Mouse (Mus musculus): ENCODE data around the gene Ptger4. TPM values are rescaled to one million over a fixed set of nuclear protein-coding genes. Genes with fewer than 3 reads are reported as not detected.
A peak's percentile ranks its signal among the peaks of the same experiment; 100 is the strongest.

Ptger4 gene
- polyA plus RNA-seq, 1 experiment from 2014 or later, result 4.6 TPM

GRCm38 (mm10) chr15:5193833-5194232, 50.2 kb downstream of the Ptger4 start:
- no peak overlapping the region for H3K4me3 ChIP-seq
- 0 out of 2 replicates have a peak, but pooled peaks cover 4% of the 10 kb centered on the region for H3K4me1 ChIP-seq
- 60% methylated on average over 3 of the region's 3 CpGs for WGBS
- no peak for ATAC-seq (ENCODE audit: insufficient number of reproducible peaks, insufficient read depth, low FRiP score, low TSS enrichment, low read depth)
- H3K27ac ChIP-seq, result no peak overlapping the region
- no peaks in the 10 kb centered on the region for H3K9me3 ChIP-seq
- no peak overlapping the region for H3K9ac ChIP-seq
- H3K4me2 ChIP-seq, result no peak overlapping the region
- no peaks in the 10 kb centered on the region for H3K27me3 ChIP-seq
- peaks cover 40% of the 10 kb centered on the region for H3K36me3 ChIP-seq

- peaks cover 31% of the 10 kb centered on the region for H3K36me3 ChIP-seq
- no peaks in the 10 kb centered on the region for H3K9me3 ChIP-seq
- H3K27ac ChIP-seq, result no peak overlapping the region
- 79% methylated on average over 10 of the region's 10 CpGs for WGBS
- no peak overlapping the region for H3K4me3 ChIP-seq
- H3K4me1 ChIP-seq, result peaks cover 15% of the 10 kb centered on the region
- no peaks in the 10 kb centered on the region for H3K27me3 ChIP-seq
- ATAC-seq (ENCODE audit: insufficient number of reproducible peaks, insufficient read depth, low FRiP score, low TSS enrichment, low read depth), result no peak
- H3K4me2 ChIP-seq, result no peak overlapping the region
- no peak overlapping the region for H3K9ac ChIP-seq
These were observed 54.4 kb downstream of the Ptger4 start for GRCm38 (mm10) chr15:5189504-5190093.

- H3K4me2 ChIP-seq, result no peak overlapping the region
- peaks cover 23% of the 10 kb centered on the region for H3K36me3 ChIP-seq
- no peak overlapping the region for H3K9ac ChIP-seq
- no peak overlapping the region for H3K27ac ChIP-seq
- no peak overlapping the region for H3K4me3 ChIP-seq
- H3K9me3 ChIP-seq, result no peaks in the 10 kb centered on the region
- H3K27me3 ChIP-seq, result no peaks in the 10 kb centered on the region
- 95% methylated on average over 1 of the region's 1 CpGs for WGBS
- ATAC-seq (ENCODE audit: insufficient number of reproducible peaks, insufficient read depth, low FRiP score, low TSS enrichment, low read depth), result no peak
- peaks cover 19% of the 10 kb centered on the region for H3K4me1 ChIP-seq
These were observed 56.0 kb downstream of the Ptger4 start for GRCm38 (mm10) chr15:5188029-5188428.

GRCm38 (mm10) chr15:5187116-5187515, 56.9 kb downstream of the Ptger4 start:
- Histone ChIP-seq H3K4me2 (no peak overlapping the region), H3K4me1 (peaks cover 16% of the 10 kb centered on the region), H3K27me3 (no peaks in the 10 kb centered on the region), H3K9ac (no peak overlapping the region), H3K27ac (no peak overlapping the region), H3K4me3 (no peak overlapping the region), H3K36me3 (peaks cover 23% of the 10 kb centered on the region), H3K9me3 (no peaks in the 10 kb centered on the region)
- 51% methylated on average over 4 of the region's 4 CpGs for WGBS
- ATAC-seq (ENCODE audit: insufficient number of reproducible peaks, insufficient read depth, low FRiP score, low TSS enrichment, low read depth), result no peak

GRCm38 (mm10) chr15:5186293-5186675, 57.7 kb downstream of the Ptger4 start:
- H3K9me3 ChIP-seq, result no peaks in the 10 kb centered on the region
- H3K27ac ChIP-seq, result no peak overlapping the region
- peak overlapping the region; percentile 68 for H3K4me2 ChIP-seq

GRCm38 (mm10) chr15:5185366-5186292, 58.4 kb downstream of the Ptger4 start, which contains the start of gene Ttc33:
Gene Ttc33 (plus strand): TSS chr15:5185525.
- Histone ChIP-seq H3K9me3 (no peaks in the 10 kb centered on the region), H3K36me3 (peaks cover 11% of the 10 kb centered on the region), H3K27me3 (no peaks in the 10 kb centered on the region), H3K4me3 (peak within 1 kb of the TSS; percentile 92), H3K27ac (peak within 1 kb of the TSS; percentile 88), H3K4me2 (peak within 1 kb of the TSS; percentile 68), H3K9ac (peak within 1 kb of the TSS; percentile 86), H3K4me1 (peaks cover 16% of the 10 kb centered on the region)
- under 1% methylated on average over 55 of the region's 55 CpGs for WGBS
- peak; percentile 77 for ATAC-seq (ENCODE audit: insufficient number of reproducible peaks, insufficient read depth, low FRiP score, low TSS enrichment, low read depth)

More at GRCm38 (mm10) chr15:5186293-5186675, 57.7 kb downstream of the Ptger4 start:
- Histone ChIP-seq H3K36me3 (peaks cover 16% of the 10 kb centered on the region), H3K9ac (peak overlapping the region; percentile 86), H3K27me3 (no peaks in the 10 kb centered on the region), H3K4me3 (peak overlapping the region; percentile 92), H3K4me1 (peaks cover 16% of the 10 kb centered on the region)
- ATAC-seq (ENCODE audit: insufficient number of reproducible peaks, insufficient read depth, low FRiP score, low TSS enrichment, low read depth), result no peak
- WGBS, result 32% methylated on average over 10 of the region's 10 CpGs

GRCm38 (mm10) chr15:5184668-5185330, 59.2 kb downstream of the Ptger4 start:
- Histone ChIP-seq H3K4me1 (peaks cover 16% of the 10 kb centered on the region), H3K4me2 (peak overlapping the region; percentile 68), H3K27me3 (no peaks in the 10 kb centered on the region), H3K9me3 (no peaks in the 10 kb centered on the region), H3K27ac (peak overlapping the region; percentile 88), H3K36me3 (peaks cover 6% of the 10 kb centered on the region), H3K9ac (peak overlapping the region; percentile 86), H3K4me3 (peak overlapping the region; percentile 92)
- ATAC-seq (ENCODE audit: insufficient number of reproducible peaks, insufficient read depth, low FRiP score, low TSS enrichment, low read depth), result 0 out of 2 replicates have a peak, but pooled peaks have one; percentile 4
- 35% methylated on average over 11 of the region's 11 CpGs for WGBS

- H3K9me3 ChIP-seq, result no peaks in the 10 kb centered on the region
- H3K4me3 ChIP-seq, result no peak overlapping the region
- no peaks in the 10 kb centered on the region for H3K27me3 ChIP-seq
- ATAC-seq (ENCODE audit: insufficient number of reproducible peaks, insufficient read depth, low FRiP score, low TSS enrichment, low read depth), result no peak
- WGBS, result 83% methylated on average over 12 of the region's 12 CpGs
- H3K9ac ChIP-seq, result no peak overlapping the region
- H3K36me3 ChIP-seq, result peaks cover 75% of the 10 kb centered on the region
- no peak overlapping the region for H3K4me2 ChIP-seq
- no peaks in the 10 kb centered on the region for H3K4me1 ChIP-seq
- H3K27ac ChIP-seq, result no peak overlapping the region
These were observed 70.7 kb downstream of the Ptger4 start for GRCm38 (mm10) chr15:5173217-5173820.

- Histone ChIP-seq H3K4me3 (no peak overlapping the region), H3K4me1 (no peaks in the 10 kb centered on the region), H3K9me3 (no peaks in the 10 kb centered on the region), H3K4me2 (no peak overlapping the region), H3K27me3 (no peaks in the 10 kb centered on the region), H3K36me3 (peaks cover 67% of the 10 kb centered on the region), H3K27ac (no peak overlapping the region), H3K9ac (no peak overlapping the region)
- no peak for ATAC-seq (ENCODE audit: insufficient number of reproducible peaks, insufficient read depth, low FRiP score, low TSS enrichment, low read depth)
- WGBS, result 84% methylated on average over 12 of the region's 12 CpGs
These were observed 78.7 kb downstream of the Ptger4 start for GRCm38 (mm10) chr15:5165121-5165773.

- no peak for ATAC-seq (ENCODE audit: insufficient number of reproducible peaks, insufficient read depth, low FRiP score, low TSS enrichment, low read depth)
- Histone ChIP-seq H3K4me3 (no peak overlapping the region), H3K9ac (no peak overlapping the region), H3K27ac (no peak overlapping the region), H3K4me2 (no peak overlapping the region), H3K9me3 (no peaks in the 10 kb centered on the region), H3K4me1 (peaks cover 11% of the 10 kb centered on the region; the same call in 1 of the 2 replicates), H3K36me3 (peaks cover 23% of the 10 kb centered on the region), H3K27me3 (no peaks in the 10 kb centered on the region)
- 79% methylated on average over 6 of the region's 6 CpGs for WGBS
These were observed 85.2 kb downstream of the Ptger4 start for GRCm38 (mm10) chr15:5158827-5159226.

- no peak overlapping the region for H3K4me3 ChIP-seq
- H3K9ac ChIP-seq, result no peak overlapping the region
- WGBS, result 69% methylated on average over 1 of the region's 1 CpGs
- H3K9me3 ChIP-seq, result no peaks in the 10 kb centered on the region
- ATAC-seq (ENCODE audit: insufficient number of reproducible peaks, insufficient read depth, low FRiP score, low TSS enrichment, low read depth), result no peak
- no peak overlapping the region for H3K4me2 ChIP-seq
- peaks cover 11% of the 10 kb centered on the region for H3K36me3 ChIP-seq
- H3K27ac ChIP-seq, result no peak overlapping the region
- no peaks in the 10 kb centered on the region for H3K27me3 ChIP-seq
- peaks cover 11% of the 10 kb centered on the region; the same call in 1 of the 2 replicates for H3K4me1 ChIP-seq
These were observed 86.6 kb downstream of the Ptger4 start for GRCm38 (mm10) chr15:5157386-5157785.
